Mouse (Mus musculus) layer of hippocampus, postnatal 25 days (tissue): ENCODE measurements at regions not wholly inside any gene's neighbourhood (a gene's known extent, or its start where the extent isn't known, plus 50 kb on each side); places are given as distances from the start of the nearest gene placed in this dataset.
A peak's percentile ranks its signal among the peaks of the same experiment; 100 is the strongest.

Experiments
- DNase-seq, 2 experiments: peaks; one replicate each; pipeline ENCODE4 v3.0.0; 2022; ENCODE audit warnings: mixed read lengths in 2 of 2, low spot score in 1 of 2; ENCODE audit errors: extremely low spot score in 1 of 2

DNA sequence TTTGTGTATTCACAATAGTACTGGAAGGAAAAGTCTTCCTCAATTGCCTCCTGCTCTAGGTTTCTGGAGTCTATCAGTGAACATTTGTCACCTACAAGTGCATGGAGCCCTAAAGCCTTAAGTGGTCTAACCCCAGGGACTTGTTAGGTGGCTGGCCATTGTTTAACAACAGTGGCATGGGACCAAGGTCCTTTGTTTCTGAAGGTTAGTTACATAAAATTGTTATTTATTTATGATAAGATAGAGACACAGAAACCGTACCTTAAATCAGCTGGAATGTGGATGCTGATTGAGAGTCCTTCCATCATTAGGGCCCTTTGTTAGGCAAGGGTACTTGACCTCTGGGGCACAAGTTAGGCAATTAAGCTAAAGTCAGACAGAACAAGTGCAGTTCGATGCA lies 99.6 kb upstream of the Map4k3 start:
- DNase-seq = no peak

DNA sequence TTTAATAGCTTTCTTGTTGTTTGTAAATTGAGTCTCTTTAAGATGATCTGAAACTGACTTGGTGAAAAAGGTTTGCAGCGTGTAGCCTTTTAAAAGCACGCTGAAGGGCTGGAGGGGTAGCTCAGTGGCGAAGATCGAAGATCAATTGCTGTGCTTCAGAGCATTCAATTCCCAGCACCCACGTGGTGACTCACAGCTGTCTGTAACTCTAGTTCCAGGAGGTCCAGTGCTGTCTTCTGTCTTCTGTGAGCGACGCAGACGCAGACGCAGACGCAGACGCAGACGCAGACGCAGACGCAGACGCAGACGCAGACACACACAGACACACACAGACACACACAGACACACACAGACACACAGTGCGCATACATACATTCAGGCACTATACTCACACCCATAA lies 99.1 kb upstream of the Map4k3 start:
- DNase-seq = no peak

DNA sequence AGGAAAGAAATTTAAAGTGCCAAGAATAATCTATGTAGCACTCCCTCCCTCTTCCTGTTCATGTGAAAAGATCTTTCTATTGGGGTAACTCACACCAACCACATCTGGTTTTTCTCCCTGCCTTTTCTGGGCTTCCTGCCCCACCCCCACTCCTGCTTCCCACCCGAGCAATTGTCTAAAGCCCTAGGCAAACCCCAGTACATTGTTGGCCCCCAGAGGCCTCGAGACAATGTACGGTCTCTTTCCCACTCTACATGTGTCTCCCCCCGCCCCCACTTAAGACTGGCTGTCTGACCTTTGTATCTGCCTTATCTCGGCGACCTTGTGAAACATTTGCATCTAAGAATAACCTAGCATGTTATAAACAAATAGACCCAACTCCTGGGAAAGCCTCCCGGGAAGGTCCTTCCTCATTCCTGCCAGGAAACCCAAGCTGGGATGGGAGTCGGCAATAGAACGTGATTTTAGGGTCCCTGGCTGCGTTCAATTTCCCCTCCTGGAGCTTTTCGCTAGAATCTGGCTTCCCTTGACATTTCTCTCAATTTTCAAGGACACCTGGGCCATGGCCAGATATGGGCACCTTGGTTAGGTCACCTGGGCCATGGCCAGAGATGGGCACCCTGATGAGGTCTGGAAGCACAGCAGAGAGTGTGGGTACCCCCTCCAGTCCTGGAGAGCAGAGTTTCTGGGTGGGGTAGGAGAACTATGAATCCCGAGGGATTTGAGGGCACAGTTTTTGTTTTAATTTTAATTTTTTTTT lies 97.9 kb upstream of the Map4k3 start:
- DNase-seq = no peak

DNA sequence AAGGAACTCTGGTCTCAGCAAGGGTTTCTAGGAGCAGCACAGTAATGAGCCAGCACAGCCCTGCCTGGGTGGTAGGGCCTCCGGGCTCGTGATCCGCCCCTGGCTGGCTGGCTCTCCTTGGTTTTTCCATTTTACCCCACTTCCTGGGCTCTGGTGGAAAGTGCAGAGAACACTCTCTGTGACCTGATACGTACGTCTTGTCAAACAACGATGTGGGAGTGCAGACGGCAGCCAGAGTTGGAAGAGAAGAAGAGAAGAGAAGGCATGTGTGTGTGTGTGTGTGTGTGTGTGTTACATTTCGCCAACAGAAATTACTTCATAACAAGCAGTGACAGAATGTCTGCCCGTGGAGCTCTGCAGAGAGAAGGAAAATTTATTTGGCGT lies 97.2 kb upstream of the Map4k3 start:
- DNase-seq = no peak

DNA sequence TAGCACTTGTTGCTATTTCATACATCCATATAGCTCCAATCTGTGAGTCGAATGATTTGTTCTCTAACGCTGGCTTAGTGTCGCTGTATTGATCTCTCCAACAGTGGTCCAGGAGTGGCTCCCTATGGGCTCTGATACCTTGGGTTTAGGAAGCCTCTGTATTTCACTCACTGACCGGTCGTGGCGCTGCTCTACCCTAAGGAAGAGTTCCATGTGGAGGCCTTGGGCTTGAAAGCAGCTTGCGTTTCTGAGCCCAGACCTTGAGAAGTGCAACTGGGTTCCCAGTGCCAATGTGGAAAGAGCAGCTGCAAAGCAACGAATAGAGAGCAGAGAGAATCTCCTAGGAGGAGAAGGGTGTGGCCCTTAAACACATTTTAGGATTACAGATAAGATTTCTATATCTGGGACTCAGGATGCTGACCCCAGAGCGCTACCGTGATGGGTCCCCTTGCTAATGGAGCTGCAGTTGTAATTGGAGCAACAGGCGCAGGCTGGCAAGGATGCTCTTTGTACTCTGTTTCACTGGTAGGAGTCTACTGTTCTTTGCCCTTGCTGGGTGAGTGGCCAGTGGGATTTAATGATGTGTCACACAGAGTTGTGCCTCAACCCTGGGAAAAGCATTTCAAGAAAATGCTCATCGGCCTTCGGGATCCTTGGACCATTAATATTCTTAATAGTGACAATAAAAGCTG lies 96.7 kb upstream of the Map4k3 start:
- DNase-seq = no peak

DNA sequence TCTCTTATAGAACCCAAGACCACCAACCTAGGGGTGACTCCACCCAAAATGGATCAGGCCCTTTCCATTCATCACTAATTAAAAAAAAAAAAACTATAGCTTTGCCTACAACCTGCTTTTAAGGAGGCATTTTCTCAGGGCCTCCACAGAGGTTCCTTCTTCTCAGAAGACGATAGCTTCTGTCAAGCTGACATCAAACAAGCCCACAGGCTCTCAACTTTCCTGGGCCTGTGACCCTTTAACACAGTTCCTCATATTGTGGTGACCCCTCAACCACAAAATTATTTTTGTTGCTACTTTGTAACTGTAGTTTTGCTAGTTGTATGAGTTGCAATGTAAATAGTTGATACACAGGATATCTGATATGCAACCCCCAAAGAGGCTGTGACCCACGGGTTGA lies 96.0 kb upstream of the Map4k3 start:
- DNase-seq = no peak

DNA sequence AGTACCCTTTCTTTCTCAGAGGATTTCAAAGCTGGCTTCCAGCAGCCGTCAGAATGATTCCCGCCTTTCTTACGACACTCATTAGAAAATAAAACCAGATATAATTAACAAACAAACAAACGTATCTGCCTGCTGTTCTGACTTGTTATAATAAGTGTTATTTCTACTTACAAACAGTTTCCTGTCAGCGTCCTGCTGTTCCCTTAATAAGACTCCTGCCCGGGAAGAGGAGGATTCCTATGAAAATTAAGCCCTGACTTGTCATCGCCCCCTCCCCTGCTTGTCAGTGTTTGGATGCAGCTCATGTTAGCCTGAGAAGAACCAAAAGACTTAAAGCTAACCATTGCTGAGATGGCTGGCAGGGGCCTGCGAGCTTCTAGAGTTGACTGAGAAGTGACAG lies 92.6 kb upstream of the Map4k3 start:
- no peak for DNase-seq

DNA sequence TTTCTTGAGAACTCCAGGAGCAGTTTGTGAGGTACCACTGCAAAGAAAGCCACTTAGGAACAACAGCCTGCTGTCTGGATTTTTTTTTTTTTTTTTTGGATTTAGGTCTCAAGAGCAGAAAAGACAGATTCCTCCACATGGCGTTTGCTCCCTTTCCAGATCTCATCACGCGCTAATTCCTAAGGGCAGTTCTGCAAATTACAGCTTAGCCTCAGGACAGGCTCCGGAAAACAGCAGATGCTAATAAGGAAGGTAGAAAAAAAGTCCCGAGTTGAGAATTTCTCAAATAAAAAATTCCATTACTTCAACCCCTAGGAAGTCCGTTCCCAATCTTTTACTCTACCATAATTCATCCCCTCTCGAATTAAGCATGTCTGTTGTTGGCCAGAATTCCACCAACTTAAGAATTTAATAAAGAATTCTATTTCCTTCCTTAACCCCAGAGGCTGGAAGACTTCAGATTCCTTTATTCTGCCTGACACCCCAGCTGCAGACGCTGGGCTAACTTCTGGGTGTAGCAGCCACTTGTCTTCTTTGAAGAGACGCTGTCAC lies 90.3 kb upstream of the Map4k3 start:
- DNase-seq = no peak

DNA sequence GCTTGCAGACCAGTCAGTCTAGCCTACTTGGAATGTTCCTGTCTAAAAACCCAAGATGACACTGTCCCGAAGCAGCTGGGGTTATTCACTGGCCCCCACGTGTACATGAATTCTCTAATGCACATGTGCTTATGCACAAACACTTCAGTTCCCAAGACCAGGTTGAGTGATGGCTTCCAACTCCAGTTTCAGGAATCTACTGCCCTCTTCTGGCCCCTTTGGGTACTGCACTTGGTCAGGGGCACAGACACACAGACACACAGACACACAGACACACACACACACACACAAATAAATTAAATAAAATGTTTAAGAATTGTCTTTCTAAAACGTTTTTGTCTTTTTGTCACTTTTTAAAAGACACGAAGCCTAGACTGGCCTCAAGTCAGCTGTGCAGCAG lies 87.5 kb upstream of the Map4k3 start:
- DNase-seq = no peak

DNA sequence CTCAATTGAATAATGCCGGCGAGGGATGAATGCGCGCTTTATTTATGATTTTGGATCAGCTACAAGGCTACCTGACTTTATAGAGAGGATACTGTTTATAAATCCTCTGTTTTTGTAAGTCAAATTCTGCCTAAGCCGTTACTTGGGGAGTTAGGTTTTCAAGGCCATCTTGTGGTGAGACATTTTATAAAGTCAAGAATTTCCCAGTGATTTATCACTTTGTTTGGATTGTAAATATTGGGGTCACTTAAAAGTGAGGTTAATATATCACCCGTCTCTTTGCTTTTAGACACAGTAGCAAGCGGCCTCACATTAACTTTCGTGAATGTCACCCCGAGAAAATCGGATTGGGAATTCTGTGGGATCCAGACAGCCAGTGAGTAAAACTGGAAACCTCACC lies 84.9 kb upstream of the Map4k3 start:
- no peak for DNase-seq

DNA sequence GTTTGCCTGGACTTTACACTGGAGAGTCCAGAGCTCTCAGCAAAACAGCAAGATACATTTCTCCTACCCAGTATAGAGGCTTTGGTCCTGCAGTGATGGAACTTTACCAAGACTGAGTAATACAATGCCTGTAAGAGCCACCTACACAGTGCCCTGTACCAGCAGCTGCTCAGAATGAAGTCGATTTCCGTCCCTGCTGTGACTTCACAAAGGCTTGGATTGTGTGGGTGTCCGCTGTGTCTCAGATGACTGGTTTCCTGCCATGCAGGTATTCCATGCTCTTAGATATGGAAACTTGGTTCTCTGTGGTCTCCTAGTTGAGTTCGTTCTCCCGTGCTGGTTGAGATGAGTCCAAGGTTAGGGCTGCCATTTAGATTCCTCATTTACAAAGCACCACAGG lies 81.0 kb upstream of the Map4k3 start:
- DNase-seq = no peak

DNA sequence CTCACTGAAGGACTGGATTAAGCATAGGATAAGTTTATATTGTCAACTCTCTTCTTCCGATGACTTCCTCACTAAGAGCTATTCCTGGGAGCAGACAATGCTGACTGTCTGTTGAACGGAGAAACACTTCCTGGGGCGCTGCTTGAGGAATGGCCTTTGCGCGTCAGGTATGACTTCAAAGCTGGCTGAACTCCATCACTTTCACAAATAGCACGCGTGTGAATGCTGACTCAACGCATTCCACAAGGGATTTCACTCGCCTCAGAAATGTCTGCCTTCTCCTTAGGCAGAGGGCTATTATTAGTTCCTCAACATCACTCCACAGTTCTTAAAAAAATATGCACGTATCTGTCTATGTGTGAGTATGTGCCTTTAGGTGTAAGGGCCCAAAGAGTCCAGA lies 79.8 kb upstream of the Map4k3 start:
- DNase-seq = no peak

DNA sequence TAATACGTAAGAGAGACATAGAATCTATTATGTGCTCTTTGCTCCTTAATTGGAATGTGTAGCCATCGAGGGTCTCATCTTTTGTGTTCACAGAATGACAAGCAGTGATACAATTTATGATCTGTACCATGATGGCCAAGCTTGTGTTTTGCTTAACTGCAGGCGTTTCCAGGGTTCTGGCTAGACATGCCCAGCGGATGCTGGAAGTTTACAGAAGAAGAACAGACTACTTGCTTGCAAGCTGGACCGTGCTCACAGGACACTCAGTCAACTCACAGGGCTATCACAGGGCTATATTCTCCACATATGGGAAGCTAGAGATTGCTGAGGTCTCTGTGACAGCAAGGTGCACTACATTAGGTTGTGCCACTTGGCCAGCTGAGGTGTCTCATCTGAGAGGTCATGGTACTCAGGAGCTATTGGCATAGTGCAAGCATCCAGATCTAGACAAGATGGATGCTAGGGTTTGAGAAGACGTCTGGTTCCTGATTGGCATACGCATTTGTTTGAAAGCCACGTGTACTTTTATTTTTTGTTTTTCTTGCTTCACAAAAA lies 75.2 kb upstream of the Map4k3 start:
- DNase-seq = no peak

DNA sequence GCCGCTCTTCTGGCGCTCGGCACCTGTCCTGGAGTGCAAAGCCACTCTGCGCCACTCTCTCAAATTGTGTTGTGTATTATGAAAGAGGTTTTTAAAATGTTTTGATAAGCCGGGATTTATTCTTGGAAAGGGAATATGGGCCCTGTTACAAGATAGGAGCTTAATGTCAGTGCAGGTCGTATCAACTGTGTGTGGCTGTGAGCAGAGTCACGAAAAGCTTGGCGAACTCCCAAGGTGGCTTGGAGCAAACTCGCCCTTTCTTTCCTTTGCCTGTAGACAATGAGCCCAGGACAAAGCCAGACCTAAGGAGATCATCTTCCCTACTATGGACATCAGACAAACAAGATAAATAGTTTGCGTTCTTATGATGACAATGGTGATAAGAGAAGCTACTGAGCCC lies 74.3 kb upstream of the Map4k3 start:
- no peak for DNase-seq

DNA sequence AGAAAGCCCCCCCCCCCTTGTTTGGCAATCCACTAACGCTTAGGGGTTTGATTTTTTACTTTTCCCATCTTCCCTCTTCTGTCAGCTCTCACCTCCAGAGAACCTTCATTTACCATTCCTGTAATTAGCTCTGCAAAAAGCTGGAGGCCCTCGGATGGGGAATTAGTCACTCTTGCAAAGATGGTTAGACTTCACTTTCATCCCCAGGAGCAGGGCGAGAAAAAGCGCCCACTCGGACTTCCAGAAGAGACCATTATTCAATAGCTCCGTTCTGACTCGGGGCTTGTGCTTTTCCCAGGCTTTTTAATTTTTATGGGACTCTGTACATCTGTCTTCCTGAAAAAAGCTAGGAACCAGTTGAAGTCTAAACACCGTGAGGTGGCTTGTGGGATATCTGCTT lies 73.7 kb upstream of the Map4k3 start:
- peak in 1 of 2 experiments; percentile 17 for DNase-seq

DNA sequence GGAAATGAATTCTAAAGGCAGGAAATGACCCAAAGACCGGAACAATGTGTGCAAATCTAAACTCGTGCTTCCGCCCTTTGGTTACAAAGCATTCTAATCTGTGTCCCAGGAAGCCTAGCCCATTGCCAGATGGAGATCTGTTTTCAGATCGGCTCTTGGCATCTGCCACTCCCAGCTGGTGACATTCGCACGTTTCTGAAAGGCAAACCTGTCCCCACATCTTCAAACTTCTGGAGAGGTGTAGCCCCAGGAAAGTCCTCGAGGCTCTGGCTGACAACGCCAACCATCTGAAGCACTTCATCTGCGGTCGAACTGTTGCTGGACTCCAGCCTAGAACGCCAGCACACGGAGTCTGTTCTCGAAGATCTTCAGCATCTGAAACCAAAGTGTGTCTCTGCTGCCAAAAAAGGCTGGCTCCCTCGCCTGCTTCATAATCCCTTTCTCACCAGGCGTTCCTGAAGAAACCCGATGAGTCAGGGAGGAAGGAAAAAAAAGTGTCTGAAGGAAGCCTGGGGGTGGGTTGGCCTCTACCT lies 73.2 kb upstream of the Map4k3 start:
- DNase-seq = peak; percentile 65 to 67

DNA sequence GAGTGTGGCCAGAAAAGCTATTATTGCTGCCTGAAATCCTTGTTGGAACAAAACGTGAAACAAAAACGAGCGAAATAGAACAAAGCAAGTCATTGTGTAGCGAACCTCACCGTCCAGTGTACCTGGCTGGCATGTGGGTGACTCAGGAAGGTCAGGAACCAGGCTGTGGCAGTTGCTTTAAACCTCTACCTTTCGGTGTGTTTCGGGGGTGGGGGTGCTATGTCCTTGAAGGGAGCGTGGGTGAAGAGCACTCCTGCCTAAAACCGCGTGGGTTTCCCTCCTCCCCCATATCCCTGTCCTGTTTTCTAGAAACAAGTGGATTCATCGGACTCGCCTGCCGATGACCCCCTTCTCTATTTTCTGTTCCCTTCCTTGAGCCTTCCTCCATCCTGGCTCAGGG lies 72.6 kb upstream of the Map4k3 start:
- no peak for DNase-seq

DNA sequence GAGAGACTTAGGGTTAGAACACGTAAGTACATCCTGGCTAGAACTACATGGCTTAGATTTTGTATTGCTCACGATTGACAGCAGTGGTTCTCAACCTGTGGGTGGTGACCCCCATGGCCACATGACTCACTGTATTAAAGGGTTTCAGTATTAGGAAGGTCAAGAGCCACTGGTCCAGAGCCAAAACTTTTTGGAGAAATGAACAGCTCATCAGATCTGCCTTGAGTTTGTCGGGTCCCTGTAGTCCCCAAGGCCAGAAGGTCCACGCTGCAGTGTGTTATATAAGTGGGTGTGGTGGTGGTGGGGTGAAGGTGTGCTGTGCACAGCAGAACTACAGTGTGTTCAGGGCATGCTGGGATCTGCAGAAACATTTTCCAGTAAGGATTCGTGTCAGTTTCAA lies 72.2 kb upstream of the Map4k3 start:
- DNase-seq = no peak

DNA sequence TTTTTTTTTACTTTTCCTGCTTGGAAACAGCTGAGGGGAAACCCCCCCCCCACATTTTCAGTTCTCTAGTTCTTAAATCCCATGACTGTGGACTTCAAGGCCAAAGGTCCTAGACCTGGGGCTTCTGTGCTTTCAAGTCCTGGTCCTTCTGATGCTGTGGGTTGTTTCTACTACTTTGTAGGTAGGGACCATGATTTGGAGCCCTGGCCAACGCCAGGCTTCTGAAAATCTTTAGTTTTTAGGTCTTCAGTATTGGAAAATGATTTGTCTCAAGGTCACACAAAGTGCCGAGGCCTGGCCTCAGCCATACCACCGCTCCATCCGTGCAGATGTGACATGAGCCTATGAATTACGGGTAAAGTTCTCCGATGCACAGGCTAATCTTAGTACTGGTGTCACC lies 70.8 kb upstream of the Map4k3 start:
- DNase-seq = no peak

DNA sequence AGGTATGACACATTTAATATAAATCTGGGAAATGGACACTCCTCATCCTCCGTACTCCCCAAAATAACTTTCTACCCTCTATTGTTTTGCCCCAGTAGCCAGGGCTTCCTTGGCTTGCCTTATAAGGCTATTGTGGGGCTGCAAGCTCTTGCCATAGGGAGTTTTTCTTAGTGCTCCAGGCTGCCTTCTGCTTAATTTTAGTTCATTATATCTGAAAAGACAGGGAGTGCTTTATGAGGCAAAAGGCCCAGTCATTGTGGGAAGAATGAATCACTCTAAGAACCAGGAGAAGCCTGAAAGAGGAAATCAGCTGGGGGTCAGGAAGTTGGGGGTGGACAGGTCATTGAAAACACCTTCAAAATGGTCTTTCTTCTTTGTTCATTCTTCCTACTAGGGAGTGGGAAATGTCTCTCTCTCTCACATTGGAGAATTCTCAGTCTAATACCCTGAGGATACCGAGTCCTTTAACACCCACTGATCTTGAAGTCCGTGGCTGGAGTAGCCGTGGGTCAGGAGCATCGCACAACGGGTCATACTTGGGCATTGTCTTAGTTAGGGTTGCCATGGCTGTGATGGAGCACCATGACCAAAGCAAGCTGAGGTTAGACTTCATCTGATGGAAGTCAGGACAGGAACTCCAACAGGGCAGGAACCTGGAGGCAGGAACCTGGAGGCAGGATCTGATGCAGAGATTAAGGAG lies 70.1 kb upstream of the Map4k3 start:
- DNase-seq = no peak

DNA sequence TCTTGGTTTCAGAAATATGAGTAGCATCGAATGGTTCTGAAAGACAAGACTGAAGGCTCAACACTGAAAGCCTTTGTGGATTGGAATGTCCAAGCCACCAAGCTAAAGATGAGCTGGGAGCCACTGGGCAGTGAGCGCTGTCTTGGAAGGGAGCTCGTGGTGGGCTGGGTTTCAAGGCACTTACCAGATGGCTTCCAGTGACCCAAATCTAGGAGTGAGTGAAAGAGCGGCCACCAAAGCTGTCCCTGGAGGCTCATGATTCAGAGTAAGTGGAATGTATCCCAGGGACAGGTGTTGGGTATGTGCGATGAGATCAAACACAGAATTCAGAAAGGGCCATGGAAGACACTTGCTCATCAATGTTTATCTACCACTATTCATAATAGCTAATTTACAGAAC lies 68.5 kb upstream of the Map4k3 start:
- no peak for DNase-seq
